Mouse (Mus musculus) sigmoid colon, adult 10 weeks (tissue): ENCODE measurements around the gene Extl1. TPM values are rescaled to one million over a fixed set of nuclear protein-coding genes. Genes with fewer than 3 reads are reported as not detected.

Experiments
- polyA plus RNA-seq: library from polyadenylated mRNA; stranded (reverse); fragments of 350-450 nt; fragmentation: Illumina TruSeq; extraction: RNeasy Lipid Tissue Mini Kit (QIAGEN cat#74804); gene quantifications from one replicate; pipeline ENCODE4 v1.2.3, GENCODE M21; 2014; ENCODE audit warnings: low read depth, low replicate concordance

Extl1 gene
- 0.09 TPM for polyA plus RNA-seq

GRCm38 (mm10) chr4:134383750-134384149, at the start of gene Extl1:
TSS of gene Extl1 (minus strand) at chr4:134383850.

GRCm38 (mm10) chr4:134395977-134396825, 12.6 kb upstream of the Extl1 start, which contains the start of gene Pafah2:
TSS of gene Pafah2 (plus strand) at chr4:134396320.

GRCm38 (mm10) chr4:134343071-134344031, 40.3 kb downstream of the Extl1 start, which contains the start of gene Slc30a2:
TSS of gene Slc30a2 (plus strand) at chr4:134343181.

GRCm38 (mm10) chr4:134314876-134315275, 68.8 kb downstream of the Extl1 start, which contains the start of gene Trim63:
TSS of gene Trim63 (plus strand) at chr4:134315120.

Other genes with a start within 250 kb of the Extl1 start
- gene Cep85, start 196.7 kb downstream of the Extl1 start, polyA plus RNA-seq, result 5.8 TPM
- not detected for gene Gm7534, start 180.8 kb downstream of the Extl1 start, polyA plus RNA-seq
- 0.54 TPM for gene Catsper4, start 156.5 kb downstream of the Extl1 start, polyA plus RNA-seq
- 3.5 TPM for gene Cnksr1, start 145.5 kb downstream of the Extl1 start, polyA plus RNA-seq
- not detected for gene E130218I03Rik, start 140.2 kb downstream of the Extl1 start, polyA plus RNA-seq
- gene Zfp593, start 138.3 kb downstream of the Extl1 start, polyA plus RNA-seq, result 0.28 TPM
- not detected for gene Gm30191, start 136.9 kb downstream of the Extl1 start, polyA plus RNA-seq
- not detected for gene Grrp1, start 129.7 kb downstream of the Extl1 start, polyA plus RNA-seq
- 35.7 TPM for gene Pdik1l, start 96.0 kb downstream of the Extl1 start, polyA plus RNA-seq
- gene Trim63, start 68.7 kb downstream of the Extl1 start, polyA plus RNA-seq, result not detected
- 0.13 TPM for gene Slc30a2, start 40.7 kb downstream of the Extl1 start, polyA plus RNA-seq
- gene Pafah2, start 12.5 kb upstream of the Extl1 start, polyA plus RNA-seq, result 22.4 TPM
- 90.8 TPM for gene Stmn1, start 84.5 kb upstream of the Extl1 start, polyA plus RNA-seq
- 1.5 TPM for gene Paqr7, start 112.8 kb upstream of the Extl1 start, polyA plus RNA-seq
- gene Aunip, start 127.1 kb upstream of the Extl1 start, polyA plus RNA-seq, result 0.95 TPM
- gene Mtfr1l, start 151.5 kb upstream of the Extl1 start, polyA plus RNA-seq, result 29.6 TPM
- 1.2 TPM for gene Selenon, start 168.3 kb upstream of the Extl1 start, polyA plus RNA-seq